Mouse (Mus musculus): ENCODE results near the gene Rfk. TPM values are rescaled to one million over a fixed set of nuclear protein-coding genes. Genes with fewer than 3 reads are reported as not detected.
A peak's percentile ranks its signal among the peaks of the same experiment; 100 is the strongest.

Rfk gene
- polyA plus RNA-seq, 1 experiment, result 44.1 TPM

DNA sequence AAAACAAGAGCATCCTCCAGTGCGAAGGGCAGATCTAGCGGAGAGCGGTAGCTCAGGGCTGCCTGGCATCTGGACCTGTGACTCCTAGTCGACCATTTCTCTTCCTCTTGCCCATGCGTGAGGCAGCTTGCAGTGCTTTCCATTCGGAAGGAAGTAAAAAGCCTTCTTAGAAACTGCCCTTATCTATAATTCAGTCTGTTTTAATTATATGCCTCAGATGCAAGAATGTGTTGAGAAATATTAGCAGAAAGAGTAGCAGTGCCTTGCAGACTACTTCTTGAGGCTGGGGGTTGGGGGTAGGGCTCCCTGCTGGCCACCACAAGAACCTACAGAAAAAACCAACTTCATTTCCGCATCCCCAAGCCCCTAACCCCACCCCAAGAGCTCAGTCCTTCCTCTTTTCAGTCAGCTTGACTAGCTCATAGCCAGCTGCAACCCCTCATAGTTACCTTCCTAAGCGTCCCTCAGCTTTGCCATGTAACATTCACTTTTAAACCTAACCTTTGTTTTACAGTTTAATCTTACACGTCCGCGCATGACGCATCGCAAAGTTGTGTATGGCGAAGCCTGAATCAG, 34.4 kb upstream of the Rfk start:
- TF ChIP-seq CTCF (IDR thresholded peaks at IDR 0.05; ENCODE audit: borderline replicate concordance, extremely low read depth, insufficient read depth, insufficient read length), result no peak
- no peak for TF ChIP-seq POLR2A (IDR thresholded peaks at IDR 0.05; ENCODE audit: borderline replicate concordance, extremely low read depth, insufficient read depth, insufficient read length, poor library complexity, severe bottlenecking)

DNA sequence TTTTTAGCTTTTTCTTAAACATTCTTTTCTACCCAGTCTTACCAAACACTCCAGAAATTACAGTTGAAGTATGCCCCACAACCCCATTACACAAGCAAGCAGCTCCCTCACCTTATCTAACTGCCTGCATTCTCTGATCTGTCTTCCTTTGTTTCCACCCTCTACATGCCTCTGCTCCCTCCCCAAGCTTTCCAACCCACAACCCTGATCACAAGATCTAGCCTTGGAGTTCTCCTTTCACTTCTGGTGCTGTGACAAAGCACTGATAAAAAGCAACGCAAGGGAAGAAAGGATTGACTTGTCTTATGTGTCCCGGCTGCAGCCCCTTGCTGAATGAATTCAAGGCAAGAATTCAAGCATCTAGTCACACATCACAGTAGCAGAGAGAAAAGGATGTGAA, 32.7 kb upstream of the Rfk start:
- DNase-seq (ENCODE audit: low read depth), result no peak
- TF ChIP-seq CTCF (IDR thresholded peaks at IDR 0.05; ENCODE audit: borderline replicate concordance, extremely low read depth, insufficient read depth, insufficient read length), result no peak
- TF ChIP-seq POLR2A (IDR thresholded peaks at IDR 0.05; ENCODE audit: borderline replicate concordance, extremely low read depth, insufficient read depth, insufficient read length, poor library complexity, severe bottlenecking), result no peak

More for the DNA sequence above, 34.4 kb upstream of the Rfk start:
- DNase-seq (ENCODE audit: low read depth), result no peak

DNA sequence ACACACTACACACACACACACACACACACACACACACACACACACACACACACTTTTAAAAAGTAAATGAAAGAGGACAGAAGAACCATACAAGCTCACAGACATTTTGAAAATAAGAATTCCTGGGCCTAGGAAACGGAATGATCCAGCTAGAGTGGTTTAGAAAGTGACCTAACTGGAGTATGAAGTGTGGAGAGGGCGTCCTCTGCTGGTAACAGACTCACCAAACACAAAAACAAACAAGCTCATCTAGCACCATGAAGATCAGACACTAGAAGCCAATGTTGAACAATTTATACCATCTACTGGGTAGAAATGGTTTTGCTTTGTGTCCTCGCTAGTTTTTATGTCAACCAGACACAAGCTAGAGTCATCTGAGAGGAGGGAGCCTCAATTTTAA, 29.1 kb upstream of the Rfk start:
- peak; percentile 54 for DNase-seq (ENCODE audit: low read depth)
- TF ChIP-seq POLR2A (IDR thresholded peaks at IDR 0.05; ENCODE audit: borderline replicate concordance, extremely low read depth, insufficient read depth, insufficient read length, poor library complexity, severe bottlenecking), result no peak
- peak; percentile 41; the same call in 1 of the 2 replicates for TF ChIP-seq CTCF (IDR thresholded peaks at IDR 0.05; ENCODE audit: borderline replicate concordance, extremely low read depth, insufficient read depth, insufficient read length)

DNA sequence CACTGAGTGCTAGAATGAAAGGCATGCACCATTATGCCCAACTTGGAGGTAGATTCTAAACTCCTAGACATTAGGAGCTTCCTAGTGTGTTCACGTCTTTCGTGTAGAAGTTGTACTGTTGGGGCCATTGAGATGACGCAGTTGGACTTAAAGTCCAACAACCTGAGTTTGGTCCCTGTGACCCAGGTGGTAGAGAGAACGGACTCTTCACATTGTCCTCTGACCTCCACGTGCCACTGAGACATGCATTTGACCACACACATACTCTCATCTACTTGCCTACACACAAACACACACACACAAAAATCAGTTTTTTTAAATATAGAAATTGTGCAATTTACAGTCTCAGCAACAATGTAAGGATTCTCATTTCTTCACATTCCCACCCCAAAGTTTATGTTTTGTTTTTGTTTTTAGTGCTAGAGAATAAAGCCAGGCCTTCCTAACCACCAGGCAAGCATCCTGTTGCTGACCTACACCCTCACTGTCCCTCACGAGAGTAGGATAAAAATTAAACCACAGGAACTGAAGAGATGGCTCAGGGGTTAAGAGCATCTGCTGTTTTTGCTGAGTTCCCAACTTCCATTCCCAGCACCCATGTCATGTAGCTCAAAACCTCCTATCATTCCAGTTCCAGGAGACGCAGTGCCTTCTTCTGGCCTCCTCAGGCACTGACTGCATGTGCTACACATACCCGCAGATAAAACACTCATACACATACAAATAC, 27.3 kb upstream of the Rfk start:
- DNase-seq (ENCODE audit: low read depth), result no peak

DNA sequence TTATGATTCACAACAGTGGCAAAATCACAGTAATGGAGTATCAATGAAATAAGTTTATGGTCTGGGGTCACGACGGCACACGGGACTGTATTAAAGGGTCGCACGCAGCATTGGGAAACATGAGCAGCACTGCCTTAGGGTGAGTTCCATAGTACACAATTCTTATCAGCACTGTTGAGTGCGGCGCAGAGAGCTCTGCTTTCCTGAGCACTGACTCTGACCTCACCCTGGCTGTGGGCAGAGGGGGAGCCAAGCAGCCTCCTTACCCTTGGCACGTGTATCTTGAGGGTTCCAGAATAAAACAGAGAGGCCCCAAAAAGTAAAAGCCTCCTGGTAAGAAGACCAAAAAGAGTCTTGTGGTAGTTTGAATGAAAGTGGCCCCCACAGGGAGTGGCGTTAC, 25.3 kb upstream of the Rfk start:
- TF ChIP-seq CTCF (IDR thresholded peaks at IDR 0.05; ENCODE audit: borderline replicate concordance, extremely low read depth, insufficient read depth, insufficient read length) (no peak), POLR2A (IDR thresholded peaks at IDR 0.05; ENCODE audit: borderline replicate concordance, extremely low read depth, insufficient read depth, insufficient read length, poor library complexity, severe bottlenecking) (no peak)
- DNase-seq (ENCODE audit: low read depth), result no peak

More for the DNA sequence above, 27.3 kb upstream of the Rfk start:
- TF ChIP-seq CTCF (IDR thresholded peaks at IDR 0.05; ENCODE audit: borderline replicate concordance, extremely low read depth, insufficient read depth, insufficient read length) (no peak), POLR2A (IDR thresholded peaks at IDR 0.05; ENCODE audit: borderline replicate concordance, extremely low read depth, insufficient read depth, insufficient read length, poor library complexity, severe bottlenecking) (no peak)

DNA sequence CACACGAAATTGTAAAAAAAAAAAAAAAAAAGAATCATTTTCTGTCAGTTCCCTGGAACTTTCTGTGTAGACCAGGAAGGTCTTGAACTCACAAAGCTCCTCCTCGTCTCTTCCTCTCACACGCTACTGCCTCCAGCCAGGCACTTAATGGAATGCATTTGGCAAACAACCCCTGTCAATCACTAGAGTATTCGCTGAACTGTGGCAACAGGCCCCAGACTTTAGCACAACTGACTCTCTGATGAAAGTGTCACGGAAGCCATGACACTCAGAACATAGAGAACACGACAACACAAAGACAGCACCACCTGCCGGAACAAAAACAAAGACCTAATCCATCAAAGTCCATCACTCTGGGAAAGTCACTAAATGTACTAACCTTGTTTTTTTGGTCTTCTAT, 24.3 kb upstream of the Rfk start:
- TF ChIP-seq POLR2A (IDR thresholded peaks at IDR 0.05; ENCODE audit: borderline replicate concordance, extremely low read depth, insufficient read depth, insufficient read length, poor library complexity, severe bottlenecking), result no peak
- no peak for TF ChIP-seq CTCF (IDR thresholded peaks at IDR 0.05; ENCODE audit: borderline replicate concordance, extremely low read depth, insufficient read depth, insufficient read length)
- peak; percentile 7 for DNase-seq (ENCODE audit: low read depth)

DNA sequence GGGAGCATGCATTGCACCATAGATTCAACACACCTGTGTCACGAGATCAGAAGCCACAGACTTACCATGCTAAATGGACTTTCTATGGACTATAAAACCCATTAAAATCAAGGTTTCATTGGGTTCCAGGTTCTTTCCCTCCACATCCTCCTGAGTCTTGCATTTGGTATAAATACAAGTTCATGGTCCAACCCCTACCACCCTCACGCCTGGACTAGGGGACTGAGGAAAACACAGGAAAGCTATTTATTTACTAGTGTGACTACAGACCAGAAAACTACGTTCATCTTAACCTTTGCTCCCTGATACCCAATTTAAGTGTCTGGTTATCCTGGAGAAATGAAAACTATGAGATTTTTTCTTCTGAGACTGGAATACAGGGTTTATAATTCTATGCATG, 21.1 kb upstream of the Rfk start, which contains the start of gene Gcnt1:
TSS of gene Gcnt1 (minus strand) at position 144 of the 400 bp plus-strand sequence.
- DNase-seq (ENCODE audit: low read depth), result no peak
- TF ChIP-seq CTCF (IDR thresholded peaks at IDR 0.05; ENCODE audit: borderline replicate concordance, extremely low read depth, insufficient read depth, insufficient read length) (no peak), POLR2A (IDR thresholded peaks at IDR 0.05; ENCODE audit: borderline replicate concordance, extremely low read depth, insufficient read depth, insufficient read length, poor library complexity, severe bottlenecking) (no peak)

DNA sequence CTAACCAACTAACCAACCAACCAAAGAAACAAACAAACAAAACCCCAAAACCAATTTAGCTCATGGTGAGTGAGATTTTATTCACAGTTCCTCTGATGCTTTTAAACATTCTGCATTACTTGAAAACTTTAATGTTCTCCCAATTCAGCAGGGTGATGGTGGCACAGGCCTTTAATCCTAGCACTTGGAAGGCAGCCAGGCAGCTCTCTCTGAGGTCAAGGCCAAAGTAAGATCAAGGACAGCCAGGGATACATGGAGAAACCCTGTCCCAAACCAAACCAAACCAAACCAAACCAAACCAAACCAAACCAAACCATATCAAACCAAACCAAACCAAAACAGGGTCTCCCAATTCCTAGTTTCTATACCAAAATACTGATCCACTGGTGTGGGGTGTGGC, 15.0 kb upstream of the Rfk start:
- DNase-seq (ENCODE audit: low read depth), result no peak
- TF ChIP-seq POLR2A (IDR thresholded peaks at IDR 0.05; ENCODE audit: borderline replicate concordance, extremely low read depth, insufficient read depth, insufficient read length, poor library complexity, severe bottlenecking) (no peak), CTCF (IDR thresholded peaks at IDR 0.05; ENCODE audit: borderline replicate concordance, extremely low read depth, insufficient read depth, insufficient read length) (no peak)

DNA sequence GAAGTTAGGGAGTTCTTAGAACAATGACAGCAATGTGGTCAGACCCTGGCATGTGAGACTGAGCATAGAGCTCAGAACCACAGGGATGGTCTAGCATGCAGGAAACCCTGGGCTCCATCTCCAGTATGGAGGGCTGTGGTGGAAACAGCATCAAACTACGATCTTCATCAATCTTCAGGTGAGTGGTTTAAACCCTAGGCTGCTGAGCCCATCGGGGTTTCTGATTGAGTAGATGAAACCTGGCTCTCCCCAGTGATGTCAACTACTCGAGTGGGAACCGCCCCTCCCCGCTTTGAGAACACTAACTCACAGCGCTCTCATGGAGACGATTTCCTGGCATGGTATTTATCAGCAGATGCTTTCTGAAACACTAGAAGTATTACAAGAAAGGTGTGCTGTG, 13.3 kb upstream of the Rfk start:
- DNase-seq (ENCODE audit: low read depth), result no peak
- TF ChIP-seq CTCF (IDR thresholded peaks at IDR 0.05; ENCODE audit: borderline replicate concordance, extremely low read depth, insufficient read depth, insufficient read length) (no peak), POLR2A (IDR thresholded peaks at IDR 0.05; ENCODE audit: borderline replicate concordance, extremely low read depth, insufficient read depth, insufficient read length, poor library complexity, severe bottlenecking) (no peak)

DNA sequence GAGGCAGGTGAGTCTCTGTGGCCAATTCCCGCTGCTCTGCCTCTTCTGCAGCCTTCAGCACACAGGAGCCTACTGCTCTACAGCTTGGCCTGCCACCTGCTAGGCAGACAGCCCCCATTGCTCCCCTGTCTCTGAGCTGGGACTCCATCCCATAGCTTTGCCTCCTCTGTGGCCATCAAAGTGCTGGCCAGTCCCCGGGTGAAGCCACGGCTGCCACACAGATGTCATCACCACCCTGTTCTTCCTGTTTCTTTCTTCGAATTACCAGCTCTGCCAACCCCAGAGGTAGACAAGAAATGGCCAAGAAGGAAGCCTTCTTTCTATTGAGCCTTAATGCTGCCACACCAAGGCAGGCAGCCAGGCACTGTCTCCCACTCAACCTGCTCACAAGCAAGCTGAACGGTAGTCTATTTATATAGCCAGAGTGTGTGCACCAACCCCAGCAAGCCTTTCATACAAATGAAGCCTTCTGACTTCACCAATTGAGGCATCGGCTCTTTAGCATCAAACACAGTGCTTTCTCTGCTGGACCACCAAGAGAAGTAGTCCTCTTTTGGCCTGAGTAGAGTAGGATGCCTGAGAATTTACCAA, 10.9 kb upstream of the Rfk start:
- DNase-seq (ENCODE audit: low read depth), result no peak
- no peak for TF ChIP-seq POLR2A (IDR thresholded peaks at IDR 0.05; ENCODE audit: borderline replicate concordance, extremely low read depth, insufficient read depth, insufficient read length, poor library complexity, severe bottlenecking)
- TF ChIP-seq CTCF (IDR thresholded peaks at IDR 0.05; ENCODE audit: borderline replicate concordance, extremely low read depth, insufficient read depth, insufficient read length), result no peak

DNA sequence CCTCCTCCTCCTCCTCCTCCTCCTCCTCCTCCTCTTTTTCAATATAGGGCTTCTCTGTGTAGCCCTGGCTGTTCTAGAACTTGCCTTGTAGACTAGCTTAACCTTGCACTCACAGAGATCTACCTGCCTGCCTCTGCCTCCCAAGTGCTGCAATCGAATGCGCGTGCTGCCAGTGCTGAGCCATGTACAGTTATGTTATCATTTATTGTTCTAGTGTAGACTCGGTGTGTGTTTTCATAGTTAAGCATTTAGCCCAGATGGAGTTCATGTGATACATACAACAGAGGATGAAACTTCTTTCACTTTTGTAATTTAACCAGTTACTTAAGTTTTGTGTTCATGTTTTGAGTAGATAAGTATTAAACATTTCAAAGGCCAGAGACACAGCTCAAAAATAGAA, 8.8 kb upstream of the Rfk start:
- DNase-seq (ENCODE audit: low read depth), result no peak
- no peak for TF ChIP-seq CTCF (IDR thresholded peaks at IDR 0.05; ENCODE audit: borderline replicate concordance, extremely low read depth, insufficient read depth, insufficient read length)
- TF ChIP-seq POLR2A (IDR thresholded peaks at IDR 0.05; ENCODE audit: borderline replicate concordance, extremely low read depth, insufficient read depth, insufficient read length, poor library complexity, severe bottlenecking), result no peak
